Mouse (Mus musculus) kidney, adult 2 months (tissue): Measurements from ENCODE around the gene Gm26741.

Experiments used
- CTCF ChIP-seq: fragments of 200-500 bp; conservative IDR thresholded peaks from 2 replicates; pipeline ENCODE4 v1.5.1; 2011; ENCODE audit warnings: low read depth, mild to moderate bottlenecking, control low read depth, low read length, moderate library complexity, mixed read lengths; ENCODE audit not compliant: insufficient read depth, insufficient read length
- POLR2A ChIP-seq: fragments of 200-500 bp; IDR thresholded peaks from one replicate; pipeline ENCODE4 v1.6.1; 2011; ENCODE audit warnings: low read depth, low read length, control low read depth

- TF ChIP-seq CTCF (no peak), POLR2A (no peak)
Observed at GRCm38 (mm10) chr10:52321918-52322317, 36.6 kb upstream of the Gm26741 start.
